In genomic region chr7:28820358-28821260, GRCm38 (mm10) we compare ENCODE assay signal across 7 mouse cellular contexts. TPM values are rescaled to one million over a fixed set of nuclear protein-coding genes. Genes with fewer than 3 reads are reported as not detected.
DNase-seq lines count a peak whose midpoint lies in the region; ATAC-seq and TF ChIP-seq lines count a peak whose summit lies in the region.

No protein-coding gene starts in this region.

- no peaks in the 10 kb centered on the region for H3K9me3 ChIP-seq in CH12.LX (replicated peaks; ENCODE audit: low read length)
- H3K9me3 ChIP-seq in heart, embryonic 10.5 days: no peaks in the 10 kb centered on the region
- H3K9me3 ChIP-seq in kidney, postnatal 0 days (replicated peaks; ENCODE audit: low read length): no peaks in the 10 kb centered on the region

- H3K36me3 ChIP-seq in CH12.LX (replicated peaks in 1 of 2; ENCODE audit: control insufficient read depth in 1 of 2, insufficient read depth in 1 of 2, low read length in 1 of 2): peaks cover 67 to 75% of the 10 kb centered on the region in 2 experiments
- peaks cover 74% of the 10 kb centered on the region for H3K36me3 ChIP-seq in heart, embryonic 10.5 days
- H3K36me3 ChIP-seq in kidney, postnatal 0 days (ENCODE audit: insufficient read depth, low read length): peaks cover 67% of the 10 kb centered on the region
- peaks cover 60% of the 10 kb centered on the region for H3K36me3 ChIP-seq in myocyte (ENCODE audit: control insufficient read depth, insufficient read depth)

- TF ChIP-seq CTCF in CH12.LX (conservative IDR thresholded peaks at IDR 0.05 in 1 of 2, IDR thresholded peaks at IDR 0.05 in 1 of 2; ENCODE audit: low read depth in 2 of 2, low read length in 2 of 2): no peak
- TF ChIP-seq CTCF in kidney, postnatal 0 days (IDR thresholded peaks at IDR 0.05; ENCODE audit: low read depth): no peak

- in situ Hi-C loops in CH12.LX (cut with MboI; ENCODE audit: low pct_ligation_motif_present, low pct_unique_long_range_greater_than_20kb, low sequenced_read_pairs): no loop called here

- ATAC-seq in kidney, postnatal 0 days (replicated peaks; ENCODE audit: low FRiP score, low read depth): no peak

- H3K4me3 ChIP-seq in CH12.LX (replicated peaks in 1 of 3; ENCODE audit: low read depth in 2 of 3, low read length in 2 of 3, poor library complexity in 1 of 3): peak overlapping the region in 2 of 3 experiments; percentile 6 to 14
- H3K4me3 ChIP-seq in heart, embryonic 10.5 days: 0 out of 2 replicates have a peak overlapping the region, but pooled peaks have one; percentile 15
- no peak overlapping the region for H3K4me3 ChIP-seq in kidney, postnatal 0 days (replicated peaks; ENCODE audit: low read depth, low read length)
- no peak overlapping the region for H3K4me3 ChIP-seq in myocyte

- peaks cover 40 to 89% of the 10 kb centered on the region in 2 experiments for H3K4me1 ChIP-seq in CH12.LX (ENCODE audit: control insufficient read depth in 1 of 2, insufficient read depth in 2 of 2)
- peaks cover 47% of the 10 kb centered on the region for H3K4me1 ChIP-seq in heart, embryonic 10.5 days
- peaks cover 7% of the 10 kb centered on the region for H3K4me1 ChIP-seq in kidney, postnatal 0 days (replicated peaks; ENCODE audit: insufficient read depth, low read length)

- H3K9ac ChIP-seq in CH12.LX (ENCODE audit: insufficient read depth, low read depth): no peak overlapping the region; the same call in 1 of the 2 replicates
- H3K9ac ChIP-seq in kidney, postnatal 0 days (ENCODE audit: low read depth, low read length): no peak overlapping the region

- no peak overlapping the region for H3ac ChIP-seq in myocyte (ENCODE audit: control insufficient read depth, insufficient read length)

- peak overlapping the region; percentile 90 for H3K27ac ChIP-seq in CH12.LX (ENCODE audit: insufficient read depth, low read depth)
- 0 out of 2 replicates have a peak overlapping the region, but pooled peaks have one; percentile 11 for H3K27ac ChIP-seq in heart, embryonic 10.5 days
- H3K27ac ChIP-seq in kidney, postnatal 0 days: 0 out of 2 replicates have a peak overlapping the region, but pooled peaks have one; percentile 40

- 73% methylated on average over 12 of the region's 12 CpGs for WGBS in heart, embryonic 10.5 days
- WGBS in kidney, postnatal 0 days: 65% methylated on average over 12 of the region's 12 CpGs

- no peak for DNase-seq in CH12.LX (ENCODE audit: extremely low read depth)
- peak; percentile 75 for DNase-seq in Muller cell, postnatal 12 days (ENCODE audit: inconsistent ontology term)
- no peak for DNase-seq in heart, embryonic 10.5 days (ENCODE audit: low spot score)
- no peak for DNase-seq in kidney, postnatal 0 days (ENCODE audit: low spot score)
- no peak for DNase-seq in right cerebral cortex, postnatal 14 days
- DNase-seq in thymus, adult 18-20 months: no peak

- H3K27me3 ChIP-seq in CH12.LX (replicated peaks): no peaks in the 10 kb centered on the region
- no peaks in the 10 kb centered on the region for H3K27me3 ChIP-seq in heart, embryonic 10.5 days (ENCODE audit: insufficient read depth, poor library complexity, severe bottlenecking)
- H3K27me3 ChIP-seq in kidney, postnatal 0 days (ENCODE audit: insufficient read depth, low read length): no peaks in the 10 kb centered on the region
- no peaks in the 10 kb centered on the region for H3K27me3 ChIP-seq in myocyte (ENCODE audit: control insufficient read depth, insufficient read depth, insufficient read length)

- TF ChIP-seq POLR2A in CH12.LX (IDR thresholded peaks at IDR 0.05; ENCODE audit: low read depth, low read length) (peak; percentile 35; the same call in 1 of the 2 replicates), myocyte (IDR thresholded peaks at IDR 0.05; ENCODE audit: insufficient read length, low read depth) (peak; percentile 5)

- no peak; the same call in 1 of the 2 replicates for TF ChIP-seq EP300 in CH12.LX (IDR thresholded peaks at IDR 0.05; ENCODE audit: low read length)

- H3K4me2 ChIP-seq in CH12.LX (ENCODE audit: insufficient read depth, low read depth, poor library complexity, severe bottlenecking) (0 out of 2 replicates have a peak overlapping the region, but pooled peaks have one; percentile 19), myocyte (ENCODE audit: low read depth) (peak overlapping the region; percentile 51)
- H3K4me2 ChIP-seq in kidney, postnatal 0 days (ENCODE audit: low read length): no peak overlapping the region

- H3K79me2 ChIP-seq in CH12.LX (replicated peaks; ENCODE audit: control insufficient read depth, extremely low read depth, insufficient read depth, poor library complexity, severe bottlenecking): peaks cover 35% of the 10 kb centered on the region
- peaks cover 29% of the 10 kb centered on the region for H3K79me2 ChIP-seq in myocyte (ENCODE audit: control insufficient read depth, insufficient read depth)

- no peak for TF ChIP-seq RAD21 in CH12.LX (IDR thresholded peaks at IDR 0.05; ENCODE audit: low read depth, low read length)

- dilution Hi-C loops in CH12.LX (cut with MboI; ENCODE audit: extremely low pct_ligation_motif_present, extremely low pct_unique_long_range_greater_than_20kb, low sequenced_read_pairs): no loop called here

TF ChIP-seq in CH12.LX, 34 proteins besides CTCF, POLR2A, EP300 and RAD21:
- no peak for TF ChIP-seq NRF1 (IDR thresholded peaks at IDR 0.05; ENCODE audit: low read depth, low read length)
- TF ChIP-seq MXI1 (IDR thresholded peaks at IDR 0.05; ENCODE audit: low read depth, low read length): peak; percentile 12; the same call in 1 of the 2 replicates
TF ChIP-seq in CH12.LX: peak in this region for 1.

TF ChIP-seq in myocyte, 11 proteins besides CTCF, POLR2A, EP300 and RAD21:
- TF ChIP-seq MYOD1 (IDR thresholded peaks at IDR 0.05; ENCODE audit: control insufficient read depth in 1 of 3, insufficient read length in 2 of 3, low read depth in 2 of 3) (no peak), SRF (IDR thresholded peaks at IDR 0.05; ENCODE audit: control insufficient read depth, insufficient read length, low read depth) (no peak), TCF12 (IDR thresholded peaks at IDR 0.05; ENCODE audit: insufficient read depth, poor library complexity, severe bottlenecking) (no peak), REST (IDR thresholded peaks at IDR 0.05; ENCODE audit: insufficient read depth, insufficient read length) (no peak), MAX (IDR thresholded peaks at IDR 0.05; ENCODE audit: low read depth) (no peak), E2F4 (IDR thresholded peaks at IDR 0.05; ENCODE audit: insufficient read depth) (no peak), CEBPB (IDR thresholded peaks at IDR 0.05; ENCODE audit: insufficient read depth, poor library complexity, severe bottlenecking) (0 out of 2 replicates have a peak, but pooled peaks have one; percentile 2), POLR2AphosphoS2 (IDR thresholded peaks at IDR 0.05; ENCODE audit: insufficient read length, low read depth) (peak; percentile 2)

RNA-seq across cellular contexts. Expression of gene Ech1, which starts 4.4 kb away (rescaled TPM):
- total RNA-seq in CH12.LX (2012; rRNA removed) (103 and 124 TPM in 2 replicates), CH12.LX (2014; rRNA removed) (119 and 121 TPM in 2 replicates)
- polyA plus RNA-seq in CH12.LX (2012; ENCODE audit: insufficient read length, low read depth) (65.1 and 67.6 TPM in 2 replicates), myocyte (2012; fragmentation: generic; extraction: Trizol) (132 TPM)
- 118 and 136 TPM in 2 replicates for polyA plus RNA-seq in heart, embryonic 10.5 days (2016; fragmentation: Nextera tagmentation; extraction: Ambion mirVana)
- polyA plus RNA-seq in kidney, postnatal 0 days (2015; fragmentation: Nextera tagmentation; extraction: Ambion mirVana): 330 and 348 TPM in 2 replicates

RNA-seq across cellular contexts. Expression of gene Hnrnpl, which starts 12.3 kb away (rescaled TPM):
- 296 and 342 TPM in 2 replicates for total RNA-seq in CH12.LX (2012; rRNA removed)
- 365 and 371 TPM in 2 replicates for total RNA-seq in CH12.LX (2014; rRNA removed)
- polyA plus RNA-seq in CH12.LX (2012; ENCODE audit: insufficient read length, low read depth): 640 and 645 TPM in 2 replicates
- polyA plus RNA-seq in heart, embryonic 10.5 days (2016; fragmentation: Nextera tagmentation; extraction: Ambion mirVana): 213 and 221 TPM in 2 replicates
- polyA plus RNA-seq in kidney, postnatal 0 days (2015; fragmentation: Nextera tagmentation; extraction: Ambion mirVana): 232 TPM in 2 replicates
- polyA plus RNA-seq in myocyte (2012; fragmentation: generic; extraction: Trizol): 230 TPM

RNA-seq across cellular contexts. Expression of gene Lgals4, which starts 13.0 kb away (rescaled TPM):
- 3.9 and 7.0 TPM in 2 replicates for total RNA-seq in CH12.LX (2012; rRNA removed)
- total RNA-seq in CH12.LX (2014; rRNA removed): 2.6 and 3.6 TPM in 2 replicates
- 6.5 and 7.2 TPM in 2 replicates for polyA plus RNA-seq in CH12.LX (2012; ENCODE audit: insufficient read length, low read depth)
- polyA plus RNA-seq in heart, embryonic 10.5 days (2016; fragmentation: Nextera tagmentation; extraction: Ambion mirVana): 2.8 and 3.6 TPM in 2 replicates
- 10.8 and 10.9 TPM in 2 replicates for polyA plus RNA-seq in kidney, postnatal 0 days (2015; fragmentation: Nextera tagmentation; extraction: Ambion mirVana)
- 3.0 TPM for polyA plus RNA-seq in myocyte (2012; fragmentation: generic; extraction: Trizol)

RNA-seq across cellular contexts. Expression of gene Rinl, which starts 31.8 kb away (rescaled TPM):
- total RNA-seq in CH12.LX (2012; rRNA removed) (60.9 and 65.5 TPM in 2 replicates), CH12.LX (2014; rRNA removed) (41.5 and 46.1 TPM in 2 replicates)
- polyA plus RNA-seq in CH12.LX (2012; ENCODE audit: insufficient read length, low read depth) (60.6 and 61.8 TPM in 2 replicates), myocyte (2012; fragmentation: generic; extraction: Trizol) (0.12 TPM)
- 3.8 and 5.2 TPM in 2 replicates for polyA plus RNA-seq in heart, embryonic 10.5 days (2016; fragmentation: Nextera tagmentation; extraction: Ambion mirVana)
- 5.2 and 6.3 TPM in 2 replicates for polyA plus RNA-seq in kidney, postnatal 0 days (2015; fragmentation: Nextera tagmentation; extraction: Ambion mirVana)

RNA-seq across cellular contexts. Expression of gene Lgals7, which starts 43.0 kb away (rescaled TPM):
- total RNA-seq in CH12.LX (2012; rRNA removed) (not detected in 2 replicates), CH12.LX (2014; rRNA removed) (not detected in 2 replicates)
- polyA plus RNA-seq in CH12.LX (2012; ENCODE audit: insufficient read length, low read depth) (not detected in 2 replicates), myocyte (2012; fragmentation: generic; extraction: Trizol) (0.50 TPM)
- 0.24 and 0.81 TPM in 2 replicates for polyA plus RNA-seq in heart, embryonic 10.5 days (2016; fragmentation: Nextera tagmentation; extraction: Ambion mirVana)
- 1.3 and 1.7 TPM in 2 replicates for polyA plus RNA-seq in kidney, postnatal 0 days (2015; fragmentation: Nextera tagmentation; extraction: Ambion mirVana)

Comparison
In these comparisons a context has a peak if more than half of its experiments do, and no peak if none do; other contexts are left out.
1. H3K27ac ChIP-seq: peak in every context shown above with its lines; median percentile 90 in CH12.LX; 40 in kidney, postnatal 0 days; 11 in heart, embryonic 10.5 days.
2. H3K4me3 ChIP-seq: peak in CH12.LX (2 of 3) and heart, embryonic 10.5 days (single experiment); none in kidney, postnatal 0 days (single experiment) and myocyte (single experiment).